Comparison of ENCODE assay signal across 9 mouse cellular contexts in the genomic region with DNA sequence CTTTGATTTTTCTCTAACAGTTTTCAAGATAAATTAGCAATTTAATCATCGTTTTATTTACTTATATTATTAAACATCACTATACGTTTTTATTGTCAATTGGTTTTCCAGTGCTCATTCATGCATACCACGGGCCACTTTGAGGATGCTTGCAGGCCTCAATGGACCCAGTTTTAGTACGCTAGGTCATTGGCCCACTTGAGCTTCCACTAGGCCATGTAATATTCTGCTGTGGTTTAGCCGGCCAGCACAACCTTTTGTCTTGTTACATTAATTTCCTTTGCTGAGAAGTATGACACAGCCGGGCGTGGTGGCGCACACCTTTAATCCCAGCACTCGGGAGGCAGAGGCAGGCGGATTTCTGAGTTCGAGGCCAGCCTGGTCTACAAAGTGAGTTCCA. TPM values are rescaled to one million over a fixed set of nuclear protein-coding genes. Genes with fewer than 3 reads are reported as not detected.
DNase-seq lines count a peak whose midpoint lies in the region; ATAC-seq and TF ChIP-seq lines count a peak whose summit lies in the region.
"Had no signal": no experiment of that assay in that cellular context is flagged by ENCODE, and none has a peak within 500 bp of the region (broad histone marks: within the 10 kb centered on the region; RNA-seq: fewer than 3 reads in every experiment).

No protein-coding gene starts in this region.

- peak overlapping the region; percentile 84 for H3K4me2 ChIP-seq in heart, embryonic 15.5 days
- H3K4me2 ChIP-seq in hindbrain, embryonic 12.5 days (replicated peaks) = peak overlapping the region; percentile 69
- H3K4me2 ChIP-seq in midbrain, embryonic 13.5 days (replicated peaks) = peak overlapping the region; percentile 72

- intact Hi-C loops in heart, postnatal 14 days (cut with DNase I) = loop anchor here (5.0 kb wide), 1 partner anchor 72 kb away; a partner anchor contains a TSS

- H3K27ac ChIP-seq in heart, embryonic 15.5 days = no peak overlapping the region
- H3K27ac ChIP-seq in hindbrain, embryonic 12.5 days = no peak overlapping the region
- H3K27ac ChIP-seq in midbrain, embryonic 13.5 days = no peak overlapping the region

- peaks cover 6% of the 10 kb centered on the region for H3K4me1 ChIP-seq in heart, embryonic 15.5 days (replicated peaks)
- peaks cover 34% of the 10 kb centered on the region for H3K4me1 ChIP-seq in G1E (ENCODE audit: insufficient read depth, low read depth, low read length)
- H3K4me1 ChIP-seq in hindbrain, embryonic 12.5 days = peaks cover 11% of the 10 kb centered on the region
- peaks cover 21% of the 10 kb centered on the region for H3K4me1 ChIP-seq in midbrain, embryonic 13.5 days (replicated peaks)

- no peaks in the 10 kb centered on the region for H3K9me3 ChIP-seq in heart, embryonic 15.5 days (replicated peaks)
- no peaks in the 10 kb centered on the region for H3K9me3 ChIP-seq in G1E (replicated peaks)
- no peaks in the 10 kb centered on the region for H3K9me3 ChIP-seq in hindbrain, embryonic 12.5 days (replicated peaks)
- no peaks in the 10 kb centered on the region for H3K9me3 ChIP-seq in midbrain, embryonic 13.5 days

- 88% methylated on average over 11 of the region's 11 CpGs for WGBS in heart, embryonic 15.5 days
- 82% methylated on average over 11 of the region's 11 CpGs for WGBS in hindbrain, embryonic 12.5 days
- WGBS in midbrain, embryonic 13.5 days = 82% methylated on average over 11 of the region's 11 CpGs

- H3K27me3 ChIP-seq in heart, embryonic 15.5 days = no peaks in the 10 kb centered on the region
- no peaks in the 10 kb centered on the region for H3K27me3 ChIP-seq in G1E (ENCODE audit: insufficient read depth, low read length)
- H3K27me3 ChIP-seq in hindbrain, embryonic 12.5 days = no peaks in the 10 kb centered on the region
- H3K27me3 ChIP-seq in midbrain, embryonic 13.5 days = no peaks in the 10 kb centered on the region
- H3K27me3 ChIP-seq: Patski had no signal

- H3K9ac ChIP-seq in heart, embryonic 15.5 days = no peak overlapping the region
- no peak overlapping the region for H3K9ac ChIP-seq in hindbrain, embryonic 12.5 days
- no peak overlapping the region for H3K9ac ChIP-seq in midbrain, embryonic 13.5 days (replicated peaks)

- no peak for DNase-seq in heart, postnatal 14 days
- no peak for DNase-seq in G1E (ENCODE audit: low spot score)
- no peak for DNase-seq in left cerebral cortex, adult 9 months (ENCODE audit: low spot score in 2 of 2)
- no peak for DNase-seq in thymus, postnatal 0 days (ENCODE audit: low spot score)
- DNase-seq in cerebellum, postnatal 36 days = no peak

- TF ChIP-seq CTCF in G1E (IDR thresholded peaks at IDR 0.05; ENCODE audit: low read depth, low read length) = no peak

- ATAC-seq in heart, embryonic 15.5 days (replicated peaks; ENCODE audit: insufficient number of reproducible peaks, insufficient read depth, low FRiP score, low read depth) = no peak
- no peak for ATAC-seq in G1E (ENCODE audit: extremely low read depth, insufficient number of reproducible peaks, low FRiP score, poor library complexity, severe bottlenecking)
- ATAC-seq in hindbrain, embryonic 12.5 days (ENCODE audit: low FRiP score) = no peak
- ATAC-seq in midbrain, embryonic 13.5 days = no peak

- peaks cover 5% of the 10 kb centered on the region for H3K36me3 ChIP-seq in heart, embryonic 15.5 days
- H3K36me3 ChIP-seq in G1E (replicated peaks) = peaks cover 36% of the 10 kb centered on the region
- peaks cover 8% of the 10 kb centered on the region for H3K36me3 ChIP-seq in hindbrain, embryonic 12.5 days
- H3K36me3 ChIP-seq in midbrain, embryonic 13.5 days = peaks cover 24% of the 10 kb centered on the region

- peak overlapping the region; percentile 73 for H3K4me3 ChIP-seq in heart, embryonic 15.5 days
- peak overlapping the region; percentile 91; the same call in 1 of the 2 replicates for H3K4me3 ChIP-seq in G1E (ENCODE audit: low read depth, low read length)
- H3K4me3 ChIP-seq in hindbrain, embryonic 12.5 days = peak overlapping the region; percentile 69; the same call in 1 of the 2 replicates
- peak overlapping the region; percentile 64 for H3K4me3 ChIP-seq in midbrain, embryonic 13.5 days (replicated peaks)

RNA-seq across cellular contexts. Expression of a gene that starts 0.8 kb away (rescaled TPM):
- polyA plus RNA-seq in heart, embryonic 15.5 days (2015; fragmentation: Nextera tagmentation; extraction: Ambion mirVana) = 2.8 and 3.0 TPM in 2 replicates
- total RNA-seq in heart, postnatal 14 days (2021) = 1 to 10 TPM; 2.7 to 3.2 TPM
- total RNA-seq in G1E (2014; fragmentation: Nextera tagmentation) (20.8 and 32.7 TPM in 2 replicates), G1E (2017) (13.5 and 16.4 TPM in 2 replicates)
- 1.0 and 1.7 TPM in 2 replicates for polyA plus RNA-seq in G1E (2012)
- 8.9 and 9.7 TPM in 2 replicates for polyA plus RNA-seq in hindbrain, embryonic 12.5 days (2016; fragmentation: Nextera tagmentation; extraction: Ambion mirVana)
- 11.5 and 11.6 TPM in 2 replicates for polyA plus RNA-seq in midbrain, embryonic 13.5 days (2015; fragmentation: Nextera tagmentation; extraction: Ambion mirVana)
- polyA plus RNA-seq in thymus, postnatal 0 days (2015; fragmentation: Nextera tagmentation; extraction: Ambion mirVana) = 7.0 and 9.2 TPM in 2 replicates

RNA-seq across cellular contexts. Expression of a gene that starts 57.0 kb away (rescaled TPM):
- 30.1 and 34.2 TPM in 2 replicates for polyA plus RNA-seq in heart, embryonic 15.5 days (2015; fragmentation: Nextera tagmentation; extraction: Ambion mirVana)
- total RNA-seq in heart, postnatal 14 days (2021) = 10 to 100 TPM; 29.8 to 31.9 TPM
- total RNA-seq in G1E (2014; fragmentation: Nextera tagmentation) = 60.7 and 63.1 TPM in 2 replicates
- total RNA-seq in G1E (2017) = 87.8 and 96.2 TPM in 2 replicates
- 15.3 and 18.0 TPM in 2 replicates for polyA plus RNA-seq in G1E (2012)
- 71.7 and 72.2 TPM in 2 replicates for polyA plus RNA-seq in hindbrain, embryonic 12.5 days (2016; fragmentation: Nextera tagmentation; extraction: Ambion mirVana)
- polyA plus RNA-seq in midbrain, embryonic 13.5 days (2015; fragmentation: Nextera tagmentation; extraction: Ambion mirVana) = 64.4 and 67.1 TPM in 2 replicates
- polyA plus RNA-seq in thymus, postnatal 0 days (2015; fragmentation: Nextera tagmentation; extraction: Ambion mirVana) = 27.1 and 30.0 TPM in 2 replicates
